Mouse (Mus musculus) layer of hippocampus, postnatal 25 days (tissue): ENCODE results near the gene Specc1l. TPM values are rescaled to one million over a fixed set of nuclear protein-coding genes. Genes with fewer than 3 reads are reported as not detected.
"Not testable (repeated sequence)": the region's sequence is repeated elsewhere in the genome, so short reads cannot be mapped to it uniquely, and the experiment has no call there.

Experiments used
- DNase-seq, 2 experiments: peaks; one replicate each; pipeline ENCODE4 v3.0.0; 2022; ENCODE audit warnings: mixed read lengths in 2 of 2, low spot score in 1 of 2; ENCODE audit errors: extremely low spot score in 1 of 2
- total RNA-seq, 2 experiments: library from RNA; stranded (reverse); gene quantifications; 2 replicates each; pipeline ENCODE4 v1.2.3; 2021

Gene Specc1l
- total RNA-seq, 2 experiments from 2014 or later: 42.8 to 44.9 TPM

- no peak for DNase-seq
Observed at GRCm38 (mm10) chr10:75341936-75342335, 130.1 kb downstream of the Specc1l start.

GRCm38 (mm10) chr10:75344563-75344962 is 132.7 kb downstream of the Specc1l start:
- DNase-seq: not testable (repeated sequence)

GRCm38 (mm10) chr10:75345265-75345664 is 133.4 kb downstream of the Specc1l start:
- DNase-seq: no peak

- no peak for DNase-seq
Observed at GRCm38 (mm10) chr10:75350564-75350963, 138.7 kb downstream of the Specc1l start.

GRCm38 (mm10) chr10:75352541-75352940 is 140.7 kb downstream of the Specc1l start:
- no peak for DNase-seq

GRCm38 (mm10) chr10:75353838-75354241 is 142.0 kb downstream of the Specc1l start:
- DNase-seq: not testable (repeated sequence)

GRCm38 (mm10) chr10:75355341-75355740 is 143.5 kb downstream of the Specc1l start:
- no peak for DNase-seq

Other genes starting within 250 kb of the Specc1l start
- 100 to 1,000 TPM in 1 of 2 experiments, 10 to 100 TPM in 1; 99.3 to 109 TPM for gene Gnaz, start 244.9 kb upstream of the Specc1l start, total RNA-seq
- gene Rsph14, start 179.5 kb upstream of the Specc1l start, total RNA-seq: under 1 TPM; 0.27 to 0.31 TPM
- gene Rab36, start 175.0 kb upstream of the Specc1l start, total RNA-seq: 10 to 100 TPM; 26.1 to 35.8 TPM
- gene Bcr, start 151.5 kb upstream of the Specc1l start, total RNA-seq: 100 to 1,000 TPM; 107 to 109 TPM
- gene Adora2a, start 104.8 kb downstream of the Specc1l start, total RNA-seq: 1 to 10 TPM; 2.5 to 3.7 TPM
- under 1 TPM; 0.10 to 0.54 TPM for gene Upb1, start 189.0 kb downstream of the Specc1l start, total RNA-seq